Mouse (Mus musculus) cortical plate, adult 2 months (tissue): ENCODE results near the gene Usp7.

Experiments used
- CTCF ChIP-seq: fragments of 200-500 bp; IDR thresholded peaks from 2 replicates; pipeline ENCODE4 v1.5.1; 2011; ENCODE audit warnings: mild to moderate bottlenecking, control low read depth, low read length; ENCODE audit not compliant: insufficient read depth; ENCODE audit errors: extremely low read depth
- POLR2A ChIP-seq: fragments of 200-500 bp; IDR thresholded peaks from 2 replicates; pipeline ENCODE4 v1.6.1; 2011; ENCODE audit warnings: mild to moderate bottlenecking, low read length, control low read depth; ENCODE audit not compliant: insufficient read depth; ENCODE audit errors: extremely low read depth

- TF ChIP-seq CTCF: no peak
- no peak for TF ChIP-seq POLR2A
Measured at GRCm38 (mm10) chr16:8783198-8783913, 8.8 kb downstream of the Usp7 start.
